Mouse (Mus musculus) ES-Bruce4 (cell line): ENCODE data around the gene Slc9a1.

ENCODE experiments used
- CTCF ChIP-seq: IDR thresholded peaks from one replicate; pipeline ENCODE4 v1.8.1; 2011; ENCODE audit warnings: low read depth, low read length
- EP300 ChIP-seq: IDR thresholded peaks from 2 replicates; pipeline ENCODE4 v1.6.1; 2011; ENCODE audit warnings: low read depth, low read length; ENCODE audit not compliant: insufficient read depth
- POLR2A ChIP-seq: IDR thresholded peaks from one replicate; pipeline ENCODE4 v1.8.1; 2011; ENCODE audit warnings: low read length; ENCODE audit not compliant: insufficient read depth

GRCm38 (mm10) chr4:133423108-133423507 is 53.6 kb downstream of the Slc9a1 start:
- TF ChIP-seq CTCF = peak; percentile 89
- TF ChIP-seq POLR2A = no peak
- no peak for TF ChIP-seq EP300
